In genomic region chr7:98943687-98944086, GRCm38 (mm10) we compare ENCODE assay signal across 17 mouse cellular contexts.
DNase-seq lines count a peak whose midpoint lies in the region; ATAC-seq lines count a peak whose summit lies in the region.
"Had no signal": no experiment of that assay in that cellular context is flagged by ENCODE, and none has a peak within 500 bp of the region (broad histone marks: within the 10 kb centered on the region; RNA-seq: fewer than 3 reads in every experiment).

No protein-coding gene starts in this region.

- peak; percentile 48 for ATAC-seq in granulocyte monocyte progenitor cell, adult 5-6 weeks (replicated peaks; ENCODE audit: poor library complexity, severe bottlenecking)
- ATAC-seq: forebrain, embryonic 16.5 days; intestine, embryonic 16.5 days had no signal

- H3K4me3 ChIP-seq in heart, embryonic 10.5 days, result no peak overlapping the region
- H3K4me3 ChIP-seq: embryonic facial prominence, embryonic 13.5 days; forebrain, embryonic 12.5 days; heart, embryonic 12.5 days; hindbrain, embryonic 15.5 days had no signal

- 90% methylated on average over 5 of the region's 5 CpGs for WGBS in heart, embryonic 10.5 days

- peaks cover 7% of the 10 kb centered on the region; the same call in 1 of the 2 replicates for H3K4me1 ChIP-seq in heart, embryonic 10.5 days
- H3K4me1 ChIP-seq: forebrain, embryonic 12.5 days; hindbrain, embryonic 15.5 days had no signal

- H3K27ac ChIP-seq in heart, embryonic 10.5 days, result no peak overlapping the region
- H3K27ac ChIP-seq: embryonic facial prominence, embryonic 13.5 days; forebrain, embryonic 12.5 days; hindbrain, embryonic 15.5 days had no signal

- peak; percentile 32 to 51 for DNase-seq in cerebellum, adult 18-20 months
- DNase-seq in cerebellum, adult 8-10 months, result no peak
- DNase-seq in heart, embryonic 10.5 days (ENCODE audit: low spot score), result peak; percentile 43
- DNase-seq in heart, adult 8-10 months (ENCODE audit: low spot score), result no peak
- DNase-seq in brain, adult 2 months (ENCODE audit: low read depth, low spot score), result peak; percentile 85
- DNase-seq in lung, postnatal 14 days, result no peak
- DNase-seq: adrenal gland, postnatal 10 days; gastrocnemius, postnatal 14 days; kidney, adult 8-10 months had no signal

- no peaks in the 10 kb centered on the region for H3K27me3 ChIP-seq in heart, embryonic 10.5 days (ENCODE audit: insufficient read depth, poor library complexity, severe bottlenecking)
- H3K27me3 ChIP-seq: embryonic facial prominence, embryonic 13.5 days; forebrain, embryonic 12.5 days; heart, embryonic 12.5 days; hindbrain, embryonic 15.5 days had no signal

- H3K9me3 ChIP-seq in heart, embryonic 10.5 days, result no peaks in the 10 kb centered on the region
- H3K9me3 ChIP-seq: embryonic facial prominence, embryonic 13.5 days; forebrain, embryonic 12.5 days; G1E; heart, embryonic 12.5 days; hindbrain, embryonic 15.5 days had no signal

- 0 out of 2 replicates have a peak, but pooled peaks cover under 1% of the 10 kb centered on the region for H3K36me3 ChIP-seq in heart, embryonic 10.5 days
- H3K36me3 ChIP-seq: embryonic facial prominence, embryonic 13.5 days; forebrain, embryonic 12.5 days; heart, embryonic 12.5 days; hindbrain, embryonic 15.5 days had no signal

Comparison
In these comparisons a context has a peak if more than half of its experiments do, and no peak if none do; other contexts are left out.
1. DNase-seq: peak in cerebellum, adult 18-20 months (2 of 2), heart, embryonic 10.5 days (single experiment) and brain, adult 2 months (single experiment); none in cerebellum, adult 8-10 months (single experiment), heart, adult 8-10 months (single experiment) and lung, postnatal 14 days (single experiment).